Mouse (Mus musculus): ENCODE measurements around the gene Impg1. TPM values are rescaled to one million over a fixed set of nuclear protein-coding genes. Genes with fewer than 3 reads are reported as not detected.

The Impg1 gene
- polyA plus RNA-seq, 2 experiments = not detected

GRCm38 (mm10) chr9:80386492-80386891, 78.8 kb downstream of the Impg1 start:
- H3K4me3 ChIP-seq (ENCODE audit: insufficient read depth in 1 of 2, low read depth in 2 of 2, low read length in 2 of 2) = no peak overlapping the region
- DNase-seq (ENCODE audit: low read depth in 3 of 3, low spot score in 3 of 3) (no peak), ATAC-seq (ENCODE audit: insufficient read depth) (no peak)
- no peaks in the 10 kb centered on the region; the same call in 1 of the 2 replicates for H3K27me3 ChIP-seq (ENCODE audit: control insufficient read depth, insufficient read depth, low read length)
- H3K27ac ChIP-seq = no peak overlapping the region
- WGBS (ENCODE audit: insufficient replicate concordance) = 32% methylated on average over 5 of the region's 5 CpGs
- no peaks in the 10 kb centered on the region for H3K36me3 ChIP-seq (replicated peaks; ENCODE audit: control insufficient read depth, insufficient read depth, low read depth)
- H3K9me3 ChIP-seq (ENCODE audit: control insufficient read depth, low read length) = no peaks in the 10 kb centered on the region
- H3K4me1 ChIP-seq (replicated peaks; ENCODE audit: control insufficient read depth in 2 of 2, insufficient read depth in 2 of 2, low read length in 1 of 2) = no peaks in the 10 kb centered on the region
- H3K4me2 ChIP-seq (ENCODE audit: low read depth) = no peak overlapping the region
- TF ChIP-seq CTCF (IDR thresholded peaks at IDR 0.05; ENCODE audit: low read depth) (no peak), EP300 (IDR thresholded peaks at IDR 0.05; ENCODE audit: low read depth) (no peak)
- no peak overlapping the region for H3K9ac ChIP-seq (replicated peaks)

- Histone ChIP-seq H3K9me3 (ENCODE audit: control insufficient read depth, low read length) (no peaks in the 10 kb centered on the region), H3K9ac (replicated peaks) (no peak overlapping the region), H3K27me3 (ENCODE audit: control insufficient read depth, insufficient read depth, low read length) (no peaks in the 10 kb centered on the region; the same call in 1 of the 2 replicates), H3K4me2 (ENCODE audit: low read depth) (no peak overlapping the region), H3K27ac (no peak overlapping the region), H3K4me1 (replicated peaks; ENCODE audit: control insufficient read depth in 2 of 2, insufficient read depth in 2 of 2, low read length in 1 of 2) (no peaks in the 10 kb centered on the region), H3K4me3 (ENCODE audit: insufficient read depth in 1 of 2, low read depth in 2 of 2, low read length in 2 of 2) (no peak overlapping the region), H3K36me3 (replicated peaks; ENCODE audit: control insufficient read depth, insufficient read depth, low read depth) (no peaks in the 10 kb centered on the region)
- 32% methylated on average over 7 of the region's 7 CpGs for WGBS (ENCODE audit: insufficient replicate concordance)
- DNase-seq (ENCODE audit: low read depth in 3 of 3, low spot score in 3 of 3) (no peak), ATAC-seq (ENCODE audit: insufficient read depth) (no peak)
- TF ChIP-seq EP300 (IDR thresholded peaks at IDR 0.05; ENCODE audit: low read depth) = no peak
- peak; percentile 79 for TF ChIP-seq CTCF (IDR thresholded peaks at IDR 0.05; ENCODE audit: low read depth)
These were observed 79.3 kb downstream of the Impg1 start for GRCm38 (mm10) chr9:80386000-80386399.

- no peak for DNase-seq (ENCODE audit: low read depth in 3 of 3, low spot score in 3 of 3)
- ATAC-seq (ENCODE audit: insufficient read depth) = no peak
- 59% methylated on average over 4 of the region's 4 CpGs for WGBS (ENCODE audit: insufficient replicate concordance)
- Histone ChIP-seq H3K27me3 (ENCODE audit: control insufficient read depth, insufficient read depth, low read length) (no peaks in the 10 kb centered on the region), H3K9me3 (ENCODE audit: control insufficient read depth, low read length) (no peaks in the 10 kb centered on the region), H3K4me2 (ENCODE audit: low read depth) (no peak overlapping the region), H3K36me3 (replicated peaks; ENCODE audit: control insufficient read depth, insufficient read depth, low read depth) (no peaks in the 10 kb centered on the region), H3K4me1 (replicated peaks; ENCODE audit: control insufficient read depth in 2 of 2, insufficient read depth in 2 of 2, low read length in 1 of 2) (no peaks in the 10 kb centered on the region), H3K9ac (replicated peaks) (no peak overlapping the region), H3K4me3 (ENCODE audit: insufficient read depth in 1 of 2, low read depth in 2 of 2, low read length in 2 of 2) (no peak overlapping the region), H3K27ac (no peak overlapping the region)
- no peak for TF ChIP-seq EP300 (IDR thresholded peaks at IDR 0.05; ENCODE audit: low read depth)
- TF ChIP-seq CTCF (IDR thresholded peaks at IDR 0.05; ENCODE audit: low read depth) = no peak
These were observed 82.6 kb downstream of the Impg1 start for GRCm38 (mm10) chr9:80382711-80383110.

- Histone ChIP-seq H3K36me3 (replicated peaks; ENCODE audit: control insufficient read depth, insufficient read depth, low read depth) (no peaks in the 10 kb centered on the region), H3K27me3 (ENCODE audit: control insufficient read depth, insufficient read depth, low read length) (no peaks in the 10 kb centered on the region), H3K9me3 (ENCODE audit: control insufficient read depth, low read length) (no peaks in the 10 kb centered on the region), H3K27ac (no peak overlapping the region), H3K9ac (replicated peaks) (no peak overlapping the region), H3K4me2 (ENCODE audit: low read depth) (no peak overlapping the region), H3K4me1 (replicated peaks; ENCODE audit: control insufficient read depth in 2 of 2, insufficient read depth in 2 of 2, low read length in 1 of 2) (no peaks in the 10 kb centered on the region), H3K4me3 (ENCODE audit: insufficient read depth in 1 of 2, low read depth in 2 of 2, low read length in 2 of 2) (no peak overlapping the region)
- DNase-seq (ENCODE audit: low read depth in 3 of 3, low spot score in 3 of 3) (no peak), ATAC-seq (ENCODE audit: insufficient read depth) (no peak)
- no peak for TF ChIP-seq CTCF (IDR thresholded peaks at IDR 0.05; ENCODE audit: low read depth)
- TF ChIP-seq EP300 (IDR thresholded peaks at IDR 0.05; ENCODE audit: low read depth) = no peak
- 60% methylated on average over 2 of the region's 2 CpGs for WGBS (ENCODE audit: insufficient replicate concordance)
These were observed 85.1 kb downstream of the Impg1 start for GRCm38 (mm10) chr9:80380078-80380645.

- no peak overlapping the region for H3K4me2 ChIP-seq (ENCODE audit: low read depth)
- TF ChIP-seq EP300 (IDR thresholded peaks at IDR 0.05; ENCODE audit: low read depth) (no peak), CTCF (IDR thresholded peaks at IDR 0.05; ENCODE audit: low read depth) (no peak)
- no peak overlapping the region for H3K4me3 ChIP-seq (ENCODE audit: insufficient read depth in 1 of 2, low read depth in 2 of 2, low read length in 2 of 2)
- H3K27me3 ChIP-seq (ENCODE audit: control insufficient read depth, insufficient read depth, low read length) = no peaks in the 10 kb centered on the region
- ATAC-seq (ENCODE audit: insufficient read depth) (no peak), DNase-seq (ENCODE audit: low read depth in 3 of 3, low spot score in 3 of 3) (no peak)
- no peak overlapping the region for H3K9ac ChIP-seq (replicated peaks)
- WGBS (ENCODE audit: insufficient replicate concordance) = 72% methylated on average over 1 of the region's 1 CpGs
- H3K9me3 ChIP-seq (ENCODE audit: control insufficient read depth, low read length) = no peaks in the 10 kb centered on the region
- H3K36me3 ChIP-seq (replicated peaks; ENCODE audit: control insufficient read depth, insufficient read depth, low read depth) = no peaks in the 10 kb centered on the region
- H3K4me1 ChIP-seq (replicated peaks; ENCODE audit: control insufficient read depth in 2 of 2, insufficient read depth in 2 of 2, low read length in 1 of 2) = no peaks in the 10 kb centered on the region
- no peak overlapping the region for H3K27ac ChIP-seq
These were observed 91.2 kb downstream of the Impg1 start for GRCm38 (mm10) chr9:80374100-80374499.

All from liver, embryonic 14.5 days (tissue).